Mouse (Mus musculus) midbrain, embryonic 12.5 days (tissue): Measurements from ENCODE around the gene Tnks1bp1. TPM values are rescaled to one million over a fixed set of nuclear protein-coding genes. Genes with fewer than 3 reads are reported as not detected.

ENCODE experiments used
- ATAC-seq: fragments of 200-750 bp; cut with Nextera tagmentation; 2 replicates; pipeline ENCODE4 v1.8.0; 2017; ENCODE audit warnings: low read depth, moderate TSS enrichment, moderate library complexity; ENCODE audit not compliant: low FRiP score
- H3K27ac ChIP-seq: fragments of 300-500 bp; sonication (generic); replicated peaks from 2 replicates; pipeline ENCODE4 v1.5.1; 2016; ENCODE audit warnings: mild to moderate bottlenecking
- H3K27me3 ChIP-seq: fragments of 300-500 bp; sonication (generic); 2 replicates; pipeline ENCODE4 v1.6.1; 2016; ENCODE audit warnings: mild to moderate bottlenecking
- H3K36me3 ChIP-seq: fragments of 300-500 bp; sonication (generic); 2 replicates; pipeline ENCODE4 v1.6.1; 2016
- H3K4me1 ChIP-seq: fragments of 300-500 bp; sonication (generic); 2 replicates; pipeline ENCODE4 v1.6.1; 2016
- H3K4me2 ChIP-seq: fragments of 300-500 bp; sonication (generic); replicated peaks from 2 replicates; pipeline ENCODE4 v1.6.1; 2016; ENCODE audit warnings: mild to moderate bottlenecking, moderate library complexity
- H3K4me3 ChIP-seq: fragments of 300-500 bp; sonication (generic); 2 replicates; pipeline ENCODE4 v1.5.1; 2016; ENCODE audit warnings: mild to moderate bottlenecking
- H3K9ac ChIP-seq: fragments of 300-500 bp; sonication (generic); replicated peaks from 2 replicates; pipeline ENCODE4 v1.6.1; 2016; ENCODE audit warnings: mild to moderate bottlenecking, moderate library complexity
- H3K9me3 ChIP-seq: fragments of 300-500 bp; sonication (generic); 2 replicates; pipeline ENCODE4 v1.6.1; 2016; ENCODE audit warnings: mild to moderate bottlenecking
- WGBS: fragments of 180-500 bp; shearing (Covaris S2); methylation state at CpG from one replicate; pipeline ENCODE4 v1.1.7; 2016; 5-methylcytosine and 5-hydroxymethylcytosine counted together
- polyA plus RNA-seq: library from polyadenylated mRNA; unstranded; fragments of >200 nt; fragmentation: Nextera tagmentation; extraction: Ambion mirVana; gene quantifications from 2 replicates; pipeline ENCODE4 v1.2.1, GENCODE M21; 2016

Tnks1bp1 gene
- polyA plus RNA-seq, 1 experiment from 2014 or later, result 40.3 TPM

DNA sequence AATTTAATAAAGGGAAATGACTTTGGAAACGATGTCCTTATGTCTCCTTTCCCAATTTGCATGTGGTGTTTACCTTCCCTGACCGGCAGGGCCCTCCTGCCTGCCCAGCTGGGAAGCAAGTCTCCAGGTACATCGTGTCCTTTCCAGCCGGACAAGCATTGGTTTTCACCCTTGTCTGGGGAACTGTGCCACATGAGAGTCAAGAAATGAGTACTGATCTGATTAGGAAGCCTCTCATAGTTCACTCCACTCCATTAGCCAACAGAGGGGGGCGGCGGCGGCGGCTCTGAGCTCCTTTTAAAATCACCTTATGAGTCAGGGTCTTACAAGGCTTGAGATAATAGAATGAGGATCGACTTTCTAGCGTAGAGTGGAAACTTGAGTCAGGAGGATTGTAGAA is 741 bp upstream of the Tnks1bp1 start:
- H3K9me3 ChIP-seq, result no peaks in the 10 kb centered on the region
- 55% methylated on average over 10 of the region's 10 CpGs for WGBS
- peak overlapping the region; percentile 95 for H3K27ac ChIP-seq
- H3K36me3 ChIP-seq, result peaks cover 58% of the 10 kb centered on the region
- peak overlapping the region; percentile 65 for H3K9ac ChIP-seq
- peak overlapping the region; percentile 55 for H3K4me3 ChIP-seq
- H3K4me2 ChIP-seq, result peak overlapping the region; percentile 71
- H3K4me1 ChIP-seq, result peaks cover 37% of the 10 kb centered on the region
- ATAC-seq, result no peak
- no peaks in the 10 kb centered on the region for H3K27me3 ChIP-seq

- peak; percentile 75 for ATAC-seq
- H3K4me3 ChIP-seq, result peak overlapping the region; percentile 55
- 0% methylated on average over 39 of the region's 44 CpGs for WGBS
- peak overlapping the region; percentile 71 for H3K4me2 ChIP-seq
- peaks cover 57% of the 10 kb centered on the region for H3K36me3 ChIP-seq
- H3K27ac ChIP-seq, result peak overlapping the region; percentile 95
- H3K9me3 ChIP-seq, result no peaks in the 10 kb centered on the region
- H3K9ac ChIP-seq, result peak overlapping the region; percentile 65
- peaks cover 37% of the 10 kb centered on the region for H3K4me1 ChIP-seq
- no peaks in the 10 kb centered on the region for H3K27me3 ChIP-seq
Measured at GRCm38 (mm10) chr2:85048168-85048751, 438 bp downstream of the Tnks1bp1 start.

DNA sequence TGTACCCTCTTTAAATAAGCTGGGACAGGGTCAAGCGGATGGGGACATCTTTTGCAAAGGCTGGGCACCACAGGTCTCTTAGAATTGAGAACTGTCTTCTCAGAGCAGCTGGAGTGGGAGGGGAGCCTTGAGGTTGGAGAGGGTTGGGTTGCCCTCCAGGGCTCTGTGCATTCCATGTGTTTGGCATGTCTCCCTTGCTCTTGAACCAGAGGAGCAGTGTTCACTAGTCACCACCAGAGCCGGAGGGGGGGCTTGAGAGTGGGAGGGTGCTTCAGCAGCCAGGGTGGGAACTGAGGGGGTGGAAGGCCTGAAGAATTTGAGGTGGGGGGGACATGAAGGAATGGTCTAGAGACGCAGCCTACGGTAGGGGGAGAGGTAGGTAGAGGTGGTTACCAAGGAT is 1.5 kb downstream of the Tnks1bp1 start:
- H3K9me3 ChIP-seq, result no peaks in the 10 kb centered on the region
- H3K27me3 ChIP-seq, result no peaks in the 10 kb centered on the region
- H3K9ac ChIP-seq, result peak overlapping the region; percentile 41
- ATAC-seq, result no peak
- H3K36me3 ChIP-seq, result peaks cover 57% of the 10 kb centered on the region
- H3K4me3 ChIP-seq, result peak overlapping the region; percentile 55
- peaks cover 37% of the 10 kb centered on the region for H3K4me1 ChIP-seq
- WGBS, result 57% methylated on average over 4 of the region's 4 CpGs
- peak overlapping the region; percentile 95 for H3K27ac ChIP-seq
- H3K4me2 ChIP-seq, result peak overlapping the region; percentile 71

GRCm38 (mm10) chr2:85050001-85050634 is 2.3 kb downstream of the Tnks1bp1 start:
- 3% methylated on average over 10 of the region's 10 CpGs for WGBS
- H3K27ac ChIP-seq, result peak overlapping the region; percentile 95
- peaks cover 58% of the 10 kb centered on the region for H3K36me3 ChIP-seq
- peaks cover 37% of the 10 kb centered on the region for H3K4me1 ChIP-seq
- H3K4me3 ChIP-seq, result peak overlapping the region; percentile 29
- H3K9me3 ChIP-seq, result no peaks in the 10 kb centered on the region
- peak overlapping the region; percentile 71 for H3K4me2 ChIP-seq
- H3K9ac ChIP-seq, result peak overlapping the region; percentile 41
- H3K27me3 ChIP-seq, result no peaks in the 10 kb centered on the region
- ATAC-seq, result peak; percentile 42

DNA sequence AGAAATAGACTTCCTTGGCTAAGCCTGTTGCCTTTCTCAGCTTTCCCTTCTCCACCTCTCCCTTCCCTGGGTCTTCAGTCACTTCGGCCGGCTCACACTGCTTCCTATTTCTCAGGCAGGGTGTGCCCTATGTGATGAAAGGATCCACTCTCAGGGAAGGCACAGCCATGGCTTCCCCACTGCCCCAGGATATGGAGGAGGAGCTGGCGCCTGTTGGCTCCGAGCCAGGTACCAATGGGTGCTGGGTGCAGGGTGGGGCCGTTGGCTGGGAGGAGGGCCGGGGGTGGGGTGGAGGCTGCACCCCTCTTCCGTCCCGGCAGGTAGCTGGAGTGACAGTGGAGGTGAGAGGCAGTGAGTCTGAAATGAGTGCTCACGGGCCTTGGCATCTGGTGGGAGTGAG is 2.9 kb downstream of the Tnks1bp1 start:
- Histone ChIP-seq H3K9ac (0 out of 2 replicates have a peak overlapping the region, but pooled peaks have one; percentile 41), H3K27ac (peak overlapping the region; percentile 95)
- 61% methylated on average over 9 of the region's 9 CpGs for WGBS

GRCm38 (mm10) chr2:85053192-85053816 is 5.5 kb downstream of the Tnks1bp1 start:
- Histone ChIP-seq H3K4me2 (no peak overlapping the region), H3K4me3 (no peak overlapping the region), H3K4me1 (peaks cover 27% of the 10 kb centered on the region), H3K36me3 (peaks cover 66% of the 10 kb centered on the region), H3K27ac (no peak overlapping the region), H3K9ac (0 out of 2 replicates have a peak overlapping the region, but pooled peaks have one; percentile 28), H3K9me3 (no peaks in the 10 kb centered on the region), H3K27me3 (no peaks in the 10 kb centered on the region)
- ATAC-seq, result no peak
- 79% methylated on average over 5 of the region's 5 CpGs for WGBS

More for the DNA sequence above, 2.9 kb downstream of the Tnks1bp1 start:
- Histone ChIP-seq H3K4me1 (peaks cover 37% of the 10 kb centered on the region), H3K9me3 (no peaks in the 10 kb centered on the region), H3K27me3 (no peaks in the 10 kb centered on the region), H3K36me3 (peaks cover 58% of the 10 kb centered on the region), H3K4me2 (peak overlapping the region; percentile 71), H3K4me3 (peak overlapping the region; percentile 29)
- no peak for ATAC-seq

DNA sequence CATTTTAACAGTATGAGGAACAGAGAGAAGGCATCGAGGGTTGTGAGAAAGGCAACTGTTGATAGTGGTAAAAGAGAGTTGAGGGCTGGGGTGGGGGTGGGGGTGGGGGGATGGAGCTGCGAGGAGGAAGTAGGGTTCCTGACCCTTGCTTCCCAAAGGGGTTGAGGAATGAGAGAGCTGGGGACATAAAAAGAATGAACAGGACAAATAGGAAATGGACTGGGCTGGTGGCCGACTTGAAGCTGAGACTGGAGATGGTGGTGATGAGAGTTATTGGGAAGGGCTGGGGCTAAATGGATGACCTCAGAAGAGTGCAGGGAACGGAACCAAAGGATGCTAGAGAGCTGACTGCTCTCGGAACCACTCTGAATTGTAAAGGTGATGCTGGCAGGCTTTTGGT is 8.9 kb downstream of the Tnks1bp1 start:
- Histone ChIP-seq H3K36me3 (peaks cover 91% of the 10 kb centered on the region), H3K4me1 (peaks cover 10% of the 10 kb centered on the region; the same call in 1 of the 2 replicates), H3K4me2 (no peak overlapping the region), H3K27ac (no peak overlapping the region), H3K9ac (no peak overlapping the region), H3K9me3 (0 out of 2 replicates have a peak, but pooled peaks cover 2% of the 10 kb centered on the region), H3K4me3 (no peak overlapping the region), H3K27me3 (no peaks in the 10 kb centered on the region)
- ATAC-seq, result no peak
- WGBS, result 80% methylated on average over 5 of the region's 5 CpGs

GRCm38 (mm10) chr2:85059677-85060076 is 11.9 kb downstream of the Tnks1bp1 start:
- H3K4me1 ChIP-seq, result peaks cover 10% of the 10 kb centered on the region; the same call in 1 of the 2 replicates
- no peak for ATAC-seq
- peaks cover 91% of the 10 kb centered on the region for H3K36me3 ChIP-seq

DNA sequence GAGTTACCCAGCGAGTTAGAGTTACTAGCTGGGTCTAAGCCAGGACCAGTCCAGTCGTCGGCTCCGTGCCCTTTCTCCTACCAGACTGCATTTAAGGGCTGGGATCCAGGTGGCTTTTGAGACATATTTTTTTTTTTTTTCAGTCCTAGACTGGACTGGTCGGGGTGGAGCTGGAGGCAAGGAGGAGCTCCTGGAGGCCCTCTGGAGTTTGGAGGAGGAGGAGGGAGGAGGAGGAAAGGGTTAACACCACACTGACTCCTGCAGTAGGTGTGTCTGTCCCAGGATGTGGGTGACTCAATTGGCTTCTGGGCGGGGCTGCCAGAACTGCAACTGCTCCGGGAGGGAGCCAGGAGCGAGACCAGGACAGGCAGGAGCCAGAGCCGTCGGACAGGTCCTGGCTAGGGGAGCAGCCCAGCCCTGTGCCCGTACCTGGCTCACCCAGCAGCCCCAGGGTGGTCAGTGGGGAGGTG is 12.8 kb downstream of the Tnks1bp1 start:
- Histone ChIP-seq H3K4me3 (peak overlapping the region; percentile 12; the same call in 1 of the 2 replicates), H3K27me3 (no peaks in the 10 kb centered on the region), H3K4me2 (peak overlapping the region; percentile 7; the same call in 1 of the 2 replicates), H3K9ac (no peak overlapping the region; the same call in 1 of the 2 replicates), H3K36me3 (peaks cover 83% of the 10 kb centered on the region), H3K27ac (no peak overlapping the region), H3K9me3 (0 out of 2 replicates have a peak, but pooled peaks cover 2% of the 10 kb centered on the region), H3K4me1 (peaks cover 10% of the 10 kb centered on the region; the same call in 1 of the 2 replicates)
- peak; percentile 35; the same call in 1 of the 2 replicates for ATAC-seq
- WGBS, result 30% methylated on average over 11 of the region's 11 CpGs

More at GRCm38 (mm10) chr2:85059677-85060076, 11.9 kb downstream of the Tnks1bp1 start:
- no peaks in the 10 kb centered on the region for H3K27me3 ChIP-seq
- no peak overlapping the region for H3K9ac ChIP-seq
- 0 out of 2 replicates have a peak, but pooled peaks cover 2% of the 10 kb centered on the region for H3K9me3 ChIP-seq
- no peak overlapping the region for H3K4me2 ChIP-seq
- WGBS, result 92% methylated on average over 6 of the region's 6 CpGs
- no peak overlapping the region for H3K4me3 ChIP-seq
- H3K27ac ChIP-seq, result no peak overlapping the region

GRCm38 (mm10) chr2:85061107-85061541 is 13.3 kb downstream of the Tnks1bp1 start:
- H3K4me3 ChIP-seq, result peak overlapping the region; percentile 12; the same call in 1 of the 2 replicates
- H3K27me3 ChIP-seq, result no peaks in the 10 kb centered on the region
- H3K36me3 ChIP-seq, result peaks cover 78% of the 10 kb centered on the region
- H3K9ac ChIP-seq, result no peak overlapping the region; the same call in 1 of the 2 replicates
- ATAC-seq, result no peak
- H3K4me1 ChIP-seq, result peaks cover 10% of the 10 kb centered on the region; the same call in 1 of the 2 replicates
- H3K4me2 ChIP-seq, result peak overlapping the region; percentile 7; the same call in 1 of the 2 replicates
- H3K27ac ChIP-seq, result no peak overlapping the region
- 50% methylated on average over 10 of the region's 10 CpGs for WGBS
- H3K9me3 ChIP-seq, result 0 out of 2 replicates have a peak, but pooled peaks cover 2% of the 10 kb centered on the region

- Histone ChIP-seq H3K9ac (no peak overlapping the region), H3K27ac (no peak overlapping the region), H3K36me3 (peaks cover 55% of the 10 kb centered on the region), H3K4me2 (no peak overlapping the region), H3K4me1 (peaks cover 6% of the 10 kb centered on the region; the same call in 1 of the 2 replicates), H3K27me3 (no peaks in the 10 kb centered on the region), H3K4me3 (no peak overlapping the region), H3K9me3 (no peaks in the 10 kb centered on the region)
- WGBS, result 87% methylated on average over 12 of the region's 12 CpGs
- no peak for ATAC-seq
Measured at GRCm38 (mm10) chr2:85065141-85065875, 17.5 kb downstream of the Tnks1bp1 start.
